Mouse (Mus musculus): ENCODE measurements at regions not wholly inside any gene's neighbourhood (a gene's known extent, or its start where the extent isn't known, plus 50 kb on each side); places are given as distances from the start of the nearest gene placed in this dataset.

- peak; percentile 42 for DNase-seq (ENCODE audit: extremely low read depth, insufficient read length, low spot score)
These were observed 82.9 kb downstream of the Postn start for GRCm38 (mm10) chr3:54443791-54444190.

GRCm38 (mm10) chr3:54446889-54447288 lies 86.0 kb downstream of the Postn start:
- no peak for DNase-seq (ENCODE audit: extremely low read depth, insufficient read length, low spot score)

GRCm38 (mm10) chr3:54457416-54457815 lies 96.5 kb downstream of the Postn start:
- no peak for DNase-seq (ENCODE audit: extremely low read depth, insufficient read length, low spot score)

DNA sequence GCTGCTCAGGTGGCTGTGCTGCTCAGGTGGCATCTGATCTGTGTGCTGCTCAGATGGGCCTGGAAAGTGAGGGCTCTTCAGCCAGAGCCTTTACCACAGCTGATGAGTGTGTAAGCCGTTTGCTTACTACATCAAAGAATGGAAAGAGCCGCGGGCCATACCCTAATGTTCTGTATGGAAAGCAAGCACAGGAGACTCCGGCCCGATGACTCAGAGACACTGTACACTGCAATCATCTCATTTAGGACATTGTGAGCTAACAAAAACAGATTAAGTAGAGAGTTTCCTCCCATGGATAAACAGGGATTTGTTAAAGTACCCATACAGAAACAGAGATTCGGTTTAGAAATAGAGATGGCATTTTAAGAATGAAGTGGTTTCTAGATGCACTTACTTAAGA lies 100.5 kb downstream of the Postn start:
- no peak for DNase-seq (ENCODE audit: extremely low read depth, insufficient read length, low spot score)

GRCm38 (mm10) chr3:54466097-54466496 lies 105.2 kb downstream of the Postn start:
- no peak for DNase-seq (ENCODE audit: extremely low read depth, insufficient read length, low spot score)

GRCm38 (mm10) chr3:54474209-54474608 lies 113.3 kb downstream of the Postn start:
- no peak for DNase-seq (ENCODE audit: extremely low read depth, insufficient read length, low spot score)

DNA sequence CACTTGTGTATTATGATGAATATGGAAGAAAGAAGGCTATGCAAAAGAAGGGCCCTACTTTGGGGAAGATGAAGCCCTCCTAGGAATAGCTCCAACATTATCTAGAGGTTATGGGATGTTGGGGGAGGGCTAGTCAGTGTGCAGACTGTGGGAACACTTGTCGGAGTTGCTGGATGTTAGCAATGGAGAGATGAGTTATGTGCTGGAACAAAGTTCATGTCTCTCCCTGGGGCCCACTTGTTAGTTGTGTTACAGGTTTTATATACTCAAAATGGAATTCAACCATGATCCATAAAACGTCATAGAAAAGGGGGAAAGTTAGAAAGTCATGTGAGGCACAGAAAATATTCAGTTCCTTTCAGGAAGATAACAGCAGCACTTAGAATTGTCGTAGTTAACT lies 115.0 kb downstream of the Postn start:
- DNase-seq (ENCODE audit: extremely low read depth, insufficient read length, low spot score): no peak

GRCm38 (mm10) chr3:54477986-54478385 lies 117.1 kb downstream of the Postn start:
- no peak for DNase-seq (ENCODE audit: extremely low read depth, insufficient read length, low spot score)

DNA sequence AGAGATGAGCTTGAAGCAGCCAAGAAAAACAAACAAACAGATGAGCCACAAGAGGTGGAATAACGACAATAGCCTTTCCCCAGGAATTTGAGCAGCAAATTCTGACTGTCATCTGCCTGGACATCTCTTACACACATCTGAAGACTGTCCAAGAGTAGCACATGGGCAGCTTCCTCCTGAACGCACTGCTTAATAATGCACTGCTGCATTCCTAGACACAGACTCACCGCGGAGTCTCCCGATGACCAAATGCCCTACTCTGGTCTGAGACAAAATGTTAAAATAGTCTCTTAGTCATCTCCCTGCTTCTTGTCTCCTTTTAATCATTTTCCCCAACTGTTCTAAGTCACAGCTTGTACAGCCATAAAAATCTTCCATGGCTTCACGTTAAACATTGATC lies 119.3 kb downstream of the Postn start:
- DNase-seq (ENCODE audit: extremely low read depth, insufficient read length, low spot score): peak; percentile 46

DNA sequence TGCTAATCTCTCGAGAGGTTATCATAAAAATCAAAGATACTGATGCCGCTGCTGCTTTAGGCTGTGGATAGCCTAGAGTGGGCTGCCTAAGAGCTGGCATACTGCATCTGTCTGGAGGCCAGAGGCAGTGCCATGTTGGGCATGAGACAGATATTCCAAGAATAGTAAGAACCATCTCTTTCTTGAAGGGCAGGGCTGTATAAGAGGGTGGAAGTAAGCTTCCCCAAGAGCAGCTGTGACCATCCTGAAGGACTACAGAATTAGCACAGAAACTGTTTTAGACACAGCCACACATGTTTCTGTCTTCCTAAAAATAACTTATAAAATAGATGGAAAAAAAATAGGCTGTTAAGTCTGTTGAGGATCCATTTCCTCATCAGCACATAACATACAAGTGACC lies 126.4 kb downstream of the Postn start:
- DNase-seq (ENCODE audit: extremely low read depth, insufficient read length, low spot score): no peak

DNA sequence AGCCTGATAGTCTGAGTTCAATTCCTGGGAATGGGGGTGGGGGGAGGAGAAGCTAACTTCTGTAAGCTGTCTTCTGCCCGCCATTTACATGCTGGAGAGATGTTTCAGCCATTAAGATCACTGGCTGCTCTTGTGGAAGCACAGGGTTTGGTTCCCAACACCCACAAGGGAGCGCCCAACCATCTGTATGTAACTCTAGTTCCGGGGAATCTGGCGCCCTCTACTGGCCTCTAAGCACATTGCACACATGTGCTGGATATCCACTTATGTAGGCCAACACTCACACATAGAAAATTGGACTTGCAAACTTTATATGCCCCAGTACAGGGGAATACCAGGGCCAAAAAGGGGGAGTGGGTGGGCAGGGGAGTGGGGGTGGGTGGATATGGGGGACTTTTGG lies 126.9 kb downstream of the Postn start:
- DNase-seq (ENCODE audit: extremely low read depth, insufficient read length, low spot score): no peak

GRCm38 (mm10) chr3:54490249-54490900 lies 129.5 kb downstream of the Postn start:
- no peak for DNase-seq (ENCODE audit: extremely low read depth, insufficient read length, low spot score)

GRCm38 (mm10) chr3:54493567-54493966 lies 132.7 kb downstream of the Postn start:
- no peak for DNase-seq (ENCODE audit: extremely low read depth, insufficient read length, low spot score)

DNA sequence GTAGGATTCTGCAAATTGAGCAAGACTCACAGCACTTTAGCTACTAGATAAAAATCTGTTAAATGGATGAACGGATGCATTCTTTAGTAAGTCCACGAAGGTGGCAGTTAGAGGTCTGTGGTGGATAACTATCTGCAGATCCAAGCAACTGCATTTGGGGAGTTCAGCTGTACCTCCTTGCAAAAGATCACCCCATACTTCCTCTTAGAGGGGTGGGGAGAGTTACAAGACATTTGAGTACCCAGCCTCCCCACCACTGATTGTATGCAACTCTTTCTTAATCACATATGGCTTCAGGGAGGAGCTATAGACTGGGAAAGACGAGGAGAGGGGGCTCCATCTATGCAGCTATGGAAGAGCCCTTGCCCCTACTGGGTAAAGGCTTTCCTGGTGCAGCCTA lies 144.1 kb downstream of the Postn start:
- no peak for DNase-seq (ENCODE audit: extremely low read depth, insufficient read length, low spot score)

GRCm38 (mm10) chr3:54507575-54507974 lies 146.7 kb downstream of the Postn start:
- no peak for DNase-seq (ENCODE audit: extremely low read depth, insufficient read length, low spot score)

DNA sequence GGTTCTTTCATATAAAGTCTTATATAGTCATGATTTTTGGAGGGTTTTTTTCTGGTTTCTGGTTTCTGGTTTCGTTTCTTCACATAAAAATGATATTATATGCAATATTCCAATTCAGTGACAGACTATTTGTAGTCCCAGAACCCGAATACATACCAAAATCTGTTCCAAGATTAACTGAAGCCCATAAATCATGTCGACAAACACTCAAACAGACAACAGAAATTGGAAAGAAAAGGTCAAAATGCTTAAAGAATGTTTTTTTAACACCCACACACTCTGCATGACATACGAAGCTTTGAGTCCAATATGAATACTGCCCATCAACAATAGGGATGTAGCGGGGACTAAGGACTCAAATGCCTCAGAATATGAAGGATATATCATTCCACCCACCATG lies 148.0 kb downstream of the Postn start:
- no peak for DNase-seq (ENCODE audit: extremely low read depth, insufficient read length, low spot score)

GRCm38 (mm10) chr3:54517251-54517650 lies 156.3 kb downstream of the Postn start:
- no peak for DNase-seq (ENCODE audit: extremely low read depth, insufficient read length, low spot score)

DNA sequence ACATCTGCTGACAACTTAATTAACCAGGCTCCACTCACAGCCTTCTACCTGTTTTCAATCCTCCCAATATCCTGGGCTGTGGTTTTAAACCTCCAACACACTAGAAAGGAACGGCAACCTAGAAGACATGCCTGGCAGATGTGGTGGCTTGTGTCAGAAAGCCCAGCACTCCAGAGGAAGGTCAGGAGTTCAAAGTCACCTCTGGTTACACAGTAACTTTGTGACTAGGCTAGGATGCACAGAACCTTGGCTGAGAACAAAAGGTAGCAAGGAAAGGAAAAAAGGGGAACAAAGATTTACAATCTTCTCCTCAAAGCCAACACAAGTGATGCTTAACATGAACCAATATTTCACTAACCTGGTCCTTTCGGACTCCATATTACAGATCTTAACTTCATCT lies 161.8 kb downstream of the Postn start:
- no peak for DNase-seq (ENCODE audit: extremely low read depth, insufficient read length, low spot score)

DNA sequence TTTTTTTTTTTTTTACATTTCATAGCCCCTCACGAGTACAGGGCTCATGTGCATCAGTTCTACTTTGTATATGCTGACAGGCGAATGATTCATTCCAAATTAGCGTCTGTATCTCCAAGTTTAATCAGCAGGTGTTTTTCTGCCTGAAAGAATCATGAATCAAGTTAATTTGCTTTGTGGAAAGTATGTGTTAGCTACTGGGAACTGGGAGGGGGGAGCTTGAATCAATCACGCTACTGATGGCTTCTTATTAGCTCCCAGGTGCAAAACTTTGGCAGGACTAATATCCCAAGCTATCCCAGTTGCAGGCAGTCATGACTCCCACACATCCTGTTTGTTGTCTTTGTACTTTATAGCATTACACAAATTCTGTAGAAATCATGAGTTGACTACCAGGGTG lies 165.7 kb downstream of the Postn start:
- no peak for DNase-seq (ENCODE audit: extremely low read depth, insufficient read length, low spot score)

DNA sequence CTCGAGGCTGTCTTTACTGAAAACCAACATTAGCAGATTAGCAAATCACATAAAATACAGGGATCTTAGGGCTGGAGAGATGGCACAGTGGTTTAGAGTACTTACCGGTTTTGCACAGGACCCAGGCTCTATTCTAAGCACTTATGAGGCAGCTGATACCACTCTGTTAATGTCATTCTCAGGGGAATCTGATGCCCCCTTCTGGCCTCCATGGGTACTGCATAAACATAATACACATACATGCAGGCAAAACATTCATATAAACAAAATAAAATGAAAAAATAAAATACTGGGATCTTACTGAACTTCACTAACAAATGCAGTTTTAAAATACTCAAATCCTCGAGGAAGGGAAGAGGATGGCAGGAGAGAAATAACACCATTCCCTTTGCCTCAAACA lies 164.3 kb upstream of the Supt20 start:
- no peak for DNase-seq (ENCODE audit: extremely low read depth, insufficient read length, low spot score)

- no peak for DNase-seq (ENCODE audit: extremely low read depth, insufficient read length, low spot score)
These were observed 162.4 kb upstream of the Supt20 start for GRCm38 (mm10) chr3:54530251-54530650.

DNA sequence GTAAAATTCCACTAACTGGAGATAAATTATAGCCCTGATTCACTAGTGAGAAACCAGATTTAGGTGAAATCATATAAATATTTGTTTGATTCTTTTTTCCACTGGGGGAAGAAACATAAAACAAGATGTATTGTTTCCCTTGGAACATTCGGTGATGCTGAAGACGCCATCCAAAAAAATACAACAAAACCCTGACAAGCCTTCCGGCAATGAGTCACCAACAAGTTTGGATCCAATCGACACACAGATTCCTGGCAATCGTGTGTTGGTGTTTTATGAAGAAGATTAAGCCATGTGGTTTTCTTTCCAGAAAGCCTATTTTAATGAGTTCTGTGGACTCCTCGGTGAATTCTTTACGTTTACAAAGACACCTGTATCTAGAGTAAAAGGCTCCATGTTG lies 157.2 kb upstream of the Supt20 start:
- no peak for DNase-seq (ENCODE audit: extremely low read depth, insufficient read length, low spot score)

- no peak for DNase-seq (ENCODE audit: extremely low read depth, insufficient read length, low spot score)
These were observed 154.6 kb upstream of the Supt20 start for GRCm38 (mm10) chr3:54538055-54538454.

Measured in 3134 (cell line).